Mouse (Mus musculus) liver, embryonic 14.5 days (tissue): ENCODE data around the gene Atp5e. TPM values are rescaled to one million over a fixed set of nuclear protein-coding genes. Genes with fewer than 3 reads are reported as not detected.

Experiments used
- ATAC-seq: fragments of 200-750 bp; cut with Nextera tagmentation; 2 replicates; pipeline ENCODE4 v1.8.0; 2017; ENCODE audit warnings: moderate number of reproducible peaks, mild to moderate bottlenecking, moderate library complexity; ENCODE audit not compliant: insufficient read depth
- DNase-seq, 3 experiments: peaks; one replicate each; pipeline ENCODE4 v3.0.0-alpha.2; 2012 to 2013; ENCODE audit warnings: low read depth in 3 of 3, low spot score in 3 of 3
- H3K27ac ChIP-seq: fragments of 300-500 bp; sonication (generic); 2 replicates; pipeline ENCODE4 v1.5.1; 2014; ENCODE audit warnings: moderate library complexity, mild to moderate bottlenecking, control low read depth, inconsistent platforms
- H3K27me3 ChIP-seq: fragments of 300-500 bp; sonication (generic); 2 replicates; pipeline ENCODE4 v1.6.1; 2014; ENCODE audit warnings: mild to moderate bottlenecking, low read length, moderate library complexity; ENCODE audit not compliant: control insufficient read depth, insufficient read depth
- H3K36me3 ChIP-seq: fragments of 300-500 bp; sonication (generic); replicated peaks from 2 replicates; pipeline ENCODE4 v1.6.1; 2014; ENCODE audit warnings: low read depth; ENCODE audit not compliant: control insufficient read depth, insufficient read depth
- H3K4me1 ChIP-seq, 2 experiments: fragments of 200-500 bp in 1 of 2; fragments of 300-500 bp in 1 of 2; sonication (generic) in 1 of 2; replicated peaks; 2 replicates each; pipeline ENCODE4 v1.6.1; 2012 to 2014; ENCODE audit warnings: antibody characterized with exemption in 1 of 2, inconsistent platforms in 1 of 2, low read length in 1 of 2; ENCODE audit not compliant: control insufficient read depth in 2 of 2, insufficient read depth in 2 of 2
- H3K4me2 ChIP-seq: fragments of 300-500 bp; sonication (generic); 2 replicates; pipeline ENCODE4 v1.6.1; 2014; ENCODE audit warnings: low read depth, mild to moderate bottlenecking, control low read depth, moderate library complexity
- H3K4me3 ChIP-seq, 2 experiments: fragments of 200-500 bp in 1 of 2; fragments of 300-500 bp in 1 of 2; sonication (generic) in 1 of 2; 2 replicates each; pipeline ENCODE4 v1.5.1; 2012 to 2014; ENCODE audit warnings: low read depth in 2 of 2, low read length in 2 of 2, mild to moderate bottlenecking in 2 of 2, control low read depth in 1 of 2, inconsistent platforms in 1 of 2, moderate library complexity in 1 of 2; ENCODE audit not compliant: insufficient read depth in 1 of 2
- H3K9ac ChIP-seq: fragments of 300-500 bp; sonication (generic); replicated peaks from 2 replicates; pipeline ENCODE4 v1.6.1; 2014; ENCODE audit warnings: mild to moderate bottlenecking, control low read depth, moderate library complexity
- H3K9me3 ChIP-seq: fragments of 300-500 bp; sonication (generic); 2 replicates; pipeline ENCODE4 v1.6.1; 2016; ENCODE audit warnings: low read length, mixed read lengths; ENCODE audit not compliant: control insufficient read depth
- CTCF ChIP-seq: IDR thresholded peaks from 2 replicates; pipeline ENCODE4 v1.5.1; 2016; ENCODE audit warnings: antibody characterized with exemption, low read depth, control low read depth
- EP300 ChIP-seq: IDR thresholded peaks from 2 replicates; pipeline ENCODE4 v1.6.1; 2016; ENCODE audit warnings: antibody characterized with exemption, low read depth
- WGBS: fragments of 180-500 bp; shearing (Covaris S2); extraction: QIAGEN DNeasy Blood & Tissue Kit; methylation state at CpG from one replicate; pipeline ENCODE4 v1.1.7; 2014; ENCODE audit not compliant: insufficient replicate concordance; 5-methylcytosine and 5-hydroxymethylcytosine counted together
- polyA plus RNA-seq, 2 experiments: library from polyadenylated mRNA; depleted of rRNA in 1 of 2; stranded (reverse) in 1 of 2; unstranded in 1 of 2; fragments of >200 nt; fragmentation: Nextera tagmentation in 1 of 2; extraction: Ambion mirVana in 1 of 2; gene quantifications; 2 replicates each; pipeline versions ENCODE4 v1.2.1 to v1.2.3; 2012 to 2014

The Atp5e gene
- polyA plus RNA-seq, 2 experiments: 238 to 483 TPM

GRCm38 (mm10) chr2:174477543-174478319 lies 13.8 kb upstream of the Atp5e start:
- no peak for TF ChIP-seq CTCF
- 60% methylated on average over 3 of the region's 3 CpGs for WGBS
- DNase-seq: no peak
- Histone ChIP-seq H3K4me2 (no peak overlapping the region), H3K4me1 (peaks cover 5 to 8% of the 10 kb centered on the region in 2 experiments), H3K9ac (no peak overlapping the region), H3K9me3 (no peaks in the 10 kb centered on the region), H3K4me3 (no peak overlapping the region), H3K27ac (no peak overlapping the region), H3K36me3 (no peaks in the 10 kb centered on the region), H3K27me3 (no peaks in the 10 kb centered on the region)
- no peak for ATAC-seq

GRCm38 (mm10) chr2:174473550-174473927 lies 9.6 kb upstream of the Atp5e start:
- TF ChIP-seq EP300: no peak
- no peak for TF ChIP-seq CTCF
- no peak for ATAC-seq

GRCm38 (mm10) chr2:174472818-174473549 lies 9.1 kb upstream of the Atp5e start, which contains the start of gene Prelid3b:
Prelid3b (minus strand) TSS chr2:174473081.
- H3K4me1 ChIP-seq: peaks cover 27 to 33% of the 10 kb centered on the region in 2 experiments
- H3K4me3 ChIP-seq: peak within 1 kb of the TSS; percentile 77 to 94
- peak within 1 kb of the TSS; percentile 93 for H3K9ac ChIP-seq
- H3K4me2 ChIP-seq: peak within 1 kb of the TSS; percentile 98
- H3K27me3 ChIP-seq: no peaks in the 10 kb centered on the region
- whole genome bisulfite sequencing: under 1% methylated on average over 53 of the region's 53 CpGs
- peak within 1 kb of the TSS; percentile 79 for H3K27ac ChIP-seq
- TF ChIP-seq EP300 (no peak), CTCF (peak; percentile 27)
- DNase-seq (peak; percentile 99 to 100 (median 99)), ATAC-seq (peak; percentile 95)
- no peaks in the 10 kb centered on the region for H3K9me3 ChIP-seq
- peaks cover 17% of the 10 kb centered on the region for H3K36me3 ChIP-seq

More at GRCm38 (mm10) chr2:174473550-174473927, 9.6 kb upstream of the Atp5e start:
- Histone ChIP-seq H3K9ac (peak overlapping the region; percentile 55), H3K27me3 (no peaks in the 10 kb centered on the region), H3K27ac (peak overlapping the region; percentile 79), H3K4me3 (peak overlapping the region; percentile 53 to 61), H3K9me3 (no peaks in the 10 kb centered on the region), H3K4me1 (peaks cover 27 to 33% of the 10 kb centered on the region in 2 experiments), H3K4me2 (peak overlapping the region; percentile 76), H3K36me3 (peaks cover 12% of the 10 kb centered on the region)
- DNase-seq: no peak
- 82% methylated on average over 5 of the region's 5 CpGs for WGBS

- Histone ChIP-seq H3K27ac (peak overlapping the region; percentile 75), H3K36me3 (peaks cover 20% of the 10 kb centered on the region), H3K9me3 (no peaks in the 10 kb centered on the region), H3K9ac (peak overlapping the region; percentile 93), H3K4me1 (peaks cover 27 to 33% of the 10 kb centered on the region in 2 experiments), H3K4me3 (peak overlapping the region; percentile 77 to 94), H3K4me2 (peak overlapping the region; percentile 98), H3K27me3 (no peaks in the 10 kb centered on the region)
- ATAC-seq (peak; percentile 36), DNase-seq (no peak)
- TF ChIP-seq EP300 (no peak), CTCF (no peak)
- WGBS: 4% methylated on average over 30 of the region's 30 CpGs
Observed at GRCm38 (mm10) chr2:174472407-174472806, 8.5 kb upstream of the Atp5e start.

GRCm38 (mm10) chr2:174470786-174471405 lies 7.0 kb upstream of the Atp5e start:
- ATAC-seq (no peak), DNase-seq (no peak)
- no peak for TF ChIP-seq EP300
- no peak for TF ChIP-seq CTCF
- 75% methylated on average over 7 of the region's 7 CpGs for WGBS
- H3K27me3 ChIP-seq: no peaks in the 10 kb centered on the region
- peaks cover 27 to 33% of the 10 kb centered on the region in 2 experiments for H3K4me1 ChIP-seq
- peaks cover 33% of the 10 kb centered on the region for H3K36me3 ChIP-seq
- peak overlapping the region; percentile 98 for H3K4me2 ChIP-seq
- no peak overlapping the region; the same call in 1 of the 2 replicates for H3K27ac ChIP-seq
- peak overlapping the region in 1 of 2 experiments; percentile 1; a peak in 1 of 4 replicates for H3K4me3 ChIP-seq
- peak overlapping the region; percentile 93 for H3K9ac ChIP-seq
- H3K9me3 ChIP-seq: no peaks in the 10 kb centered on the region
